Mouse (Mus musculus) MEL (cell line): ENCODE results near the gene H2afy.

Experiments
- CTCF ChIP-seq, 3 experiments: IDR thresholded peaks in 2 of 3; conservative IDR thresholded peaks in 1 of 3; 2 replicates each; pipeline ENCODE4 v1.5.1; 2011 to 2012; ENCODE audit warnings: low read length in 3 of 3, low read depth in 2 of 3, mild to moderate bottlenecking in 2 of 3, improper control_type of control experiment in 1 of 3, inconsistent platforms in 1 of 3, mixed read lengths in 1 of 3, moderate library complexity in 1 of 3; ENCODE audit not compliant: control insufficient read depth in 1 of 3, insufficient read depth in 1 of 3, poor library complexity in 1 of 3, severe bottlenecking in 1 of 3
- GABPA ChIP-seq: IDR thresholded peaks from 2 replicates; pipeline ENCODE4 v1.6.1; 2012; ENCODE audit warnings: low read depth, mild to moderate bottlenecking, inconsistent platforms, low read length, improper control_type of control experiment, moderate library complexity
- GATA1 ChIP-seq: IDR thresholded peaks from 2 replicates; pipeline ENCODE4 v1.6.1; 2011; ENCODE audit warnings: low read depth, low read length, improper control_type of control experiment
- HCFC1 ChIP-seq: IDR thresholded peaks from 2 replicates; pipeline ENCODE4 v1.6.1; 2012; ENCODE audit warnings: low read depth, mild to moderate bottlenecking, inconsistent platforms, low read length, improper control_type of control experiment, moderate library complexity
- RCOR1 ChIP-seq: IDR thresholded peaks from 2 replicates; pipeline ENCODE4 v1.6.1; 2012; ENCODE audit warnings: low read depth, mild to moderate bottlenecking, inconsistent platforms, low read length, improper control_type of control experiment
- SIN3A ChIP-seq: IDR thresholded peaks from 2 replicates; pipeline ENCODE4 v1.6.1; 2012; ENCODE audit warnings: low read length, improper control_type of control experiment, inconsistent platforms
- USF1 ChIP-seq: IDR thresholded peaks from 2 replicates; pipeline ENCODE4 v1.6.1; 2014; ENCODE audit warnings: low read depth, mild to moderate bottlenecking, inconsistent platforms, low read length, improper control_type of control experiment, moderate library complexity
- USF2 ChIP-seq, 2 experiments: IDR thresholded peaks; 2 replicates each; pipeline ENCODE4 v1.6.1; 2011 to 2012; ENCODE audit warnings: improper control_type of control experiment in 2 of 2, low read length in 2 of 2, borderline replicate concordance in 1 of 2, inconsistent platforms in 1 of 2, low read depth in 1 of 2, mild to moderate bottlenecking in 1 of 2; ENCODE audit not compliant: insufficient read depth in 1 of 2

DNA sequence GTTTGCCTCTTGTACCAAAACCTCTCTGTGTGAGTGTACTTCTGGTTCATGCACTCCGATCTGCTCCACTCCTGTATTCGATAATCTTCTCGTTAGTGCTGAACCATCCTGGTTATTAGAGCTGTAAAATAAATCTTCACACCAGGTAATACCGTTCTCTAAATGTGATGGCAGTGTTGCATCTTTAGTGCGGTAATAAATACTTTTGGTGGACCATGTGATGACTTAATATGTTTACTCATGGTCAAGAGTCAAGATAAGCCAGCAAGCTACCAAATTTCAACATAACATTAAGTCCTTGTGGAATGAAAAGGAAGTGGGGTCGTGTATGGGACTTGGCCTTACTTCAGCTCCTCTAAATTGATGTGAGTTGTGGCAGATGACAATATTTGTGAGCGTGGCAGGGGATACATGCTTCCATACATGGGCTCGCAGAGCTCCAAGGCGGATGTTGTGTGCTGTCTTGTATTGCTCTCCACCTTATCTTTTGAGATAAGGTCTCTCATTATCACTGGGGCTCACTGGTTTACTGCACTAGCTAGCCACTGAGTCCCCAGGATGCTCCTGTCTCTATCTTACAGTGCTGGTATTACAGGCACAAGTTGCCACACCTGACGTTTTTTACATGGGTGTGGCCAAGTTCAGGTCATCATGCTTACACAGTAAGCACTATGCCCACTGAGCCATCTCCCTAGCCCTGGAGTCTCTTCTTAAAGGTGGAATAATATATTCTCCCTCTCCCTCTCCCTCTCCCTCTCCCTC, 96.4 kb downstream of the H2afy start:
- TF ChIP-seq CTCF (IDR thresholded peaks at IDR 0.05 in 2 of 3, conservative IDR thresholded peaks at IDR 0.05 in 1 of 3; ENCODE audit: control insufficient read depth in 1 of 3, insufficient read depth in 1 of 3, low read depth in 2 of 3, low read length in 3 of 3, poor library complexity in 1 of 3, severe bottlenecking in 1 of 3) (no peak), SIN3A (no peak), USF2 (IDR thresholded peaks at IDR 0.05; ENCODE audit: borderline replicate concordance in 1 of 2, insufficient read depth in 1 of 2, low read depth in 1 of 2, low read length in 2 of 2) (no peak), GATA1 (no peak), USF1 (no peak), RCOR1 (no peak), GABPA (no peak), HCFC1 (no peak)
